Mouse (Mus musculus) neural tube, embryonic 14.5 days (tissue): ENCODE measurements at regions not wholly inside any gene's neighbourhood (a gene's known extent, or its start where the extent isn't known, plus 50 kb on each side); places are given as distances from the start of the nearest gene placed in this dataset.

Experiments
- ATAC-seq: fragments of 200-750 bp; cut with Nextera tagmentation; 2 replicates; pipeline ENCODE4 v1.8.0; 2017; ENCODE audit warnings: low read depth, mild to moderate bottlenecking, moderate TSS enrichment, moderate library complexity
- H3K27ac ChIP-seq: fragments of 300-500 bp; sonication (generic); 2 replicates; pipeline ENCODE4 v1.5.1; 2014; ENCODE audit warnings: low read depth, mild to moderate bottlenecking, control low read depth, low read length, moderate library complexity, mixed read lengths
- H3K27me3 ChIP-seq: fragments of 300-500 bp; sonication (generic); 2 replicates; pipeline ENCODE4 v1.6.1; 2014; ENCODE audit warnings: low read length; ENCODE audit not compliant: control insufficient read depth, insufficient read depth
- H3K36me3 ChIP-seq: fragments of 300-500 bp; sonication (generic); 2 replicates; pipeline ENCODE4 v1.6.1; 2014; ENCODE audit warnings: low read length, mixed read lengths; ENCODE audit not compliant: control insufficient read depth, insufficient read depth
- H3K4me1 ChIP-seq: fragments of 300-500 bp; sonication (generic); 2 replicates; pipeline ENCODE4 v1.6.1; 2014; ENCODE audit warnings: low read length; ENCODE audit not compliant: control insufficient read depth, insufficient read depth
- H3K4me2 ChIP-seq: fragments of 300-500 bp; sonication (generic); 2 replicates; pipeline ENCODE4 v1.6.1; 2014; ENCODE audit warnings: mild to moderate bottlenecking, low read depth, low read length, control low read depth
- H3K4me3 ChIP-seq: fragments of 300-500 bp; sonication (generic); 2 replicates; pipeline ENCODE4 v1.5.1; 2014; ENCODE audit warnings: low read depth, low read length, control low read depth, mixed read lengths
- H3K9ac ChIP-seq: fragments of 300-500 bp; sonication (generic); replicated peaks from 2 replicates; pipeline ENCODE4 v1.6.1; 2014; ENCODE audit warnings: low read depth, mild to moderate bottlenecking, control low read depth, low read length, mixed read lengths
- H3K9me3 ChIP-seq: fragments of 300-500 bp; sonication (generic); 2 replicates; pipeline ENCODE4 v1.6.1; 2016; ENCODE audit warnings: low read length; ENCODE audit not compliant: control insufficient read depth
- WGBS: fragments of 180-500 bp; shearing (Covaris S2); extraction: QIAGEN DNeasy Blood & Tissue Kit; methylation state at CpG from one replicate; pipeline ENCODE4 v1.1.7; 2014; 5-methylcytosine and 5-hydroxymethylcytosine counted together

GRCm38 (mm10) chr15:97587571-97588205 is 117.9 kb downstream of the Rpap3 start:
- ATAC-seq = no peak
- Histone ChIP-seq H3K27me3 (no peaks in the 10 kb centered on the region), H3K36me3 (no peaks in the 10 kb centered on the region), H3K27ac (no peak overlapping the region), H3K9me3 (no peaks in the 10 kb centered on the region), H3K4me1 (no peaks in the 10 kb centered on the region), H3K9ac (no peak overlapping the region), H3K4me2 (no peak overlapping the region), H3K4me3 (no peak overlapping the region)
- WGBS = 79% methylated on average over 5 of the region's 5 CpGs

- Histone ChIP-seq H3K27me3 (no peaks in the 10 kb centered on the region), H3K4me1 (no peaks in the 10 kb centered on the region), H3K4me3 (no peak overlapping the region), H3K9ac (no peak overlapping the region), H3K27ac (no peak overlapping the region), H3K36me3 (no peaks in the 10 kb centered on the region), H3K4me2 (no peak overlapping the region), H3K9me3 (no peaks in the 10 kb centered on the region)
- WGBS = 27% methylated on average over 13 of the region's 13 CpGs
- no peak for ATAC-seq
These were observed 123.9 kb downstream of the Rpap3 start for GRCm38 (mm10) chr15:97581724-97582154.

- no peak overlapping the region for H3K9ac ChIP-seq
- no peak for ATAC-seq
- H3K4me1 ChIP-seq = no peaks in the 10 kb centered on the region
- H3K27me3 ChIP-seq = no peaks in the 10 kb centered on the region
- no peaks in the 10 kb centered on the region for H3K9me3 ChIP-seq
- H3K36me3 ChIP-seq = no peaks in the 10 kb centered on the region
- WGBS = 77% methylated on average over 6 of the region's 6 CpGs
- H3K27ac ChIP-seq = no peak overlapping the region
- H3K4me2 ChIP-seq = no peak overlapping the region
- H3K4me3 ChIP-seq = no peak overlapping the region
These were observed 124.9 kb downstream of the Rpap3 start for GRCm38 (mm10) chr15:97580726-97581125.

GRCm38 (mm10) chr15:97578046-97578445 is 127.6 kb downstream of the Rpap3 start:
- Histone ChIP-seq H3K4me2 (no peak overlapping the region), H3K36me3 (no peaks in the 10 kb centered on the region), H3K4me1 (no peaks in the 10 kb centered on the region), H3K4me3 (no peak overlapping the region), H3K27ac (no peak overlapping the region), H3K27me3 (no peaks in the 10 kb centered on the region), H3K9me3 (no peaks in the 10 kb centered on the region), H3K9ac (no peak overlapping the region)
- WGBS = 88% methylated on average over 3 of the region's 3 CpGs
- no peak for ATAC-seq

- Histone ChIP-seq H3K36me3 (no peaks in the 10 kb centered on the region), H3K4me2 (no peak overlapping the region), H3K9me3 (no peaks in the 10 kb centered on the region), H3K27ac (no peak overlapping the region), H3K9ac (no peak overlapping the region), H3K27me3 (no peaks in the 10 kb centered on the region), H3K4me1 (no peaks in the 10 kb centered on the region), H3K4me3 (no peak overlapping the region)
- no peak for ATAC-seq
- 83% methylated on average over 8 of the region's 8 CpGs for WGBS
These were observed 128.4 kb downstream of the Rpap3 start for GRCm38 (mm10) chr15:97577196-97577595.

- no peak overlapping the region for H3K27ac ChIP-seq
- no peak overlapping the region for H3K4me2 ChIP-seq
- H3K9me3 ChIP-seq = no peaks in the 10 kb centered on the region
- no peak overlapping the region for H3K4me3 ChIP-seq
- ATAC-seq = no peak
- H3K9ac ChIP-seq = no peak overlapping the region
- H3K36me3 ChIP-seq = no peaks in the 10 kb centered on the region
- 95% methylated on average over 8 of the region's 8 CpGs for WGBS
- H3K4me1 ChIP-seq = no peaks in the 10 kb centered on the region
- no peaks in the 10 kb centered on the region for H3K27me3 ChIP-seq
These were observed 133.0 kb downstream of the Rpap3 start for GRCm38 (mm10) chr15:97572639-97573038.

- no peak overlapping the region for H3K27ac ChIP-seq
- no peaks in the 10 kb centered on the region for H3K36me3 ChIP-seq
- no peak overlapping the region for H3K4me2 ChIP-seq
- H3K4me3 ChIP-seq = no peak overlapping the region
- no peak overlapping the region for H3K9ac ChIP-seq
- H3K4me1 ChIP-seq = no peaks in the 10 kb centered on the region
- H3K9me3 ChIP-seq = no peaks in the 10 kb centered on the region
- no peak for ATAC-seq
- no peaks in the 10 kb centered on the region for H3K27me3 ChIP-seq
These were observed 133.7 kb downstream of the Rpap3 start for GRCm38 (mm10) chr15:97571885-97572284.

- H3K4me3 ChIP-seq = no peak overlapping the region
These were observed 145.5 kb downstream of the Rpap3 start for GRCm38 (mm10) chr15:97560096-97560495.

GRCm38 (mm10) chr15:97558725-97559124 is 146.9 kb downstream of the Rpap3 start:
- no peaks in the 10 kb centered on the region for H3K36me3 ChIP-seq
- H3K27me3 ChIP-seq = no peaks in the 10 kb centered on the region
- no peak overlapping the region for H3K4me2 ChIP-seq
- no peak overlapping the region for H3K9ac ChIP-seq
- no peaks in the 10 kb centered on the region for H3K4me1 ChIP-seq
- H3K27ac ChIP-seq = no peak overlapping the region
- 76% methylated on average over 7 of the region's 7 CpGs for WGBS
- no peak overlapping the region for H3K4me3 ChIP-seq
- no peaks in the 10 kb centered on the region for H3K9me3 ChIP-seq
- ATAC-seq = no peak

More at GRCm38 (mm10) chr15:97560096-97560495, 145.5 kb downstream of the Rpap3 start:
- WGBS = 99% methylated on average over 3 of the region's 3 CpGs
- Histone ChIP-seq H3K4me2 (no peak overlapping the region), H3K9ac (no peak overlapping the region), H3K27ac (no peak overlapping the region), H3K27me3 (no peaks in the 10 kb centered on the region), H3K36me3 (no peaks in the 10 kb centered on the region), H3K9me3 (no peaks in the 10 kb centered on the region), H3K4me1 (no peaks in the 10 kb centered on the region)
- ATAC-seq = no peak
